Mouse (Mus musculus): Measurements from ENCODE around the gene B130006D01Rik. TPM values are rescaled to one million over a fixed set of nuclear protein-coding genes. Genes with fewer than 3 reads are reported as not detected.
A peak's percentile ranks its signal among the peaks of the same experiment; 100 is the strongest.

The B130006D01Rik gene
- polyA plus RNA-seq, 1 experiment from 2014 or later = 0.36 TPM

DNA sequence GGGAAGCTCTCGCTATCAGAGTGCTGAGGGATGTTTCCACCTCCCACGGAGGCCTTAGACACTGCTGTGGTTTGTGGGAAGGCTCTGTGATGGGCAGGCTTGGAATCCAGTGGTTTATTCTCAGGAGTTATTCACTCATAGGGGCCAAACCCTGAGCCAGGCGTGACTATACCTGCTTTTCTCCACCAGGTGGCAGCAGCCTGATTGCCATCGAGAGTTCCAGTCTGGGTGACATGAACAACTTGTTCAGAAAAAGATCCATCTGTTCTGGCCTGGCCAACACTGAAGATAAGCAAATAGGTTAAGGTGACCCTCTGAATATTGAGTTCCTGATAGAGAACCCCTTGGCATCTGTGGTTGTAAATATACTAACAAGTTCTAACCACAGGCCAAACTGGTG lies 37.4 kb upstream of the B130006D01Rik start:
- H3K4me1 ChIP-seq (replicated peaks; ENCODE audit: control insufficient read depth, insufficient read depth) = 0 out of 2 replicates have a peak, but pooled peaks cover 5% of the 10 kb centered on the region
- ATAC-seq (ENCODE audit: low FRiP score, low TSS enrichment) = peak; percentile 32; the same call in 1 of the 2 replicates
- DNase-seq (ENCODE audit: low spot score) = peak; percentile 76
- TF ChIP-seq CTCF (IDR thresholded peaks at IDR 0.05; ENCODE audit: low read depth) (peak; percentile 96), EP300 (optimal IDR thresholded peaks at IDR 0.05) (no peak)
- no peak overlapping the region for H3K4me3 ChIP-seq (ENCODE audit: low read depth, low read length)
- H3K27ac ChIP-seq (replicated peaks) = no peak overlapping the region
- no peak overlapping the region for H3K9ac ChIP-seq (ENCODE audit: low read length)
- 2% methylated on average over 4 of the region's 4 CpGs for WGBS
- no peaks in the 10 kb centered on the region for H3K27me3 ChIP-seq (ENCODE audit: control insufficient read depth, insufficient read depth, low read length)
- H3K36me3 ChIP-seq (ENCODE audit: control insufficient read depth, insufficient read depth, low read length) = peaks cover 2% of the 10 kb centered on the region; the same call in 1 of the 2 replicates
- H3K9me3 ChIP-seq (ENCODE audit: control insufficient read depth, low read length) = no peaks in the 10 kb centered on the region
- H3K4me2 ChIP-seq (replicated peaks; ENCODE audit: low read depth) = no peak overlapping the region

DNA sequence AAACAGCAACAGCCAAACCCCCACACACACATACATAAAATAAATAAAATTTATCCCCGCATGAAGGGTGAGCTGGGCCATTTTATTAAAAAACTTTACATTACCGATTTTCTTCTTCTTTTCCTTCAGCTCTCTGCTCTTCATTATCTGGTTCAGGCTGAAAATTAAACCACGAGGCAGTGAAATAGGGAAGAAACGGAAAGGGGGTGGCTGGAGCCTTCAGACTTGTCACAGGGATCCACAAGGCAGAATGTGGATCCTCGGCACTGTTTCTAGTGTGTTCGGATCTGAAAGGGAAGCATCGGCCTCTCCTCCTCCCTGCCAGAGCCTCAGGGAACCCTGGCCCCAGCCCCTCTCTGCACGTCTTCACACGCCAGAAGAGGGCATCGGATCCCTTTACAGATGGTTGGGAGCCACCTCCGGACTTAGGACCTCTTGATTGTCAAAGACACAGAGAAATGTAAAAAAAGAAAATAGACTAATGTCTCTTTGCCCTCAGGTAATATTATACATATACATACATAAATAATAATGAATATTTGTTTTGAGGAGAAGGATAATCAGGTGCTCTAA lies 36.2 kb upstream of the B130006D01Rik start:
- Histone ChIP-seq H3K9me3 (ENCODE audit: control insufficient read depth, low read length) (no peaks in the 10 kb centered on the region), H3K4me3 (ENCODE audit: low read depth, low read length) (no peak overlapping the region), H3K4me2 (replicated peaks; ENCODE audit: low read depth) (no peak overlapping the region), H3K27me3 (ENCODE audit: control insufficient read depth, insufficient read depth, low read length) (no peaks in the 10 kb centered on the region), H3K9ac (ENCODE audit: low read length) (no peak overlapping the region), H3K27ac (replicated peaks) (no peak overlapping the region), H3K4me1 (replicated peaks; ENCODE audit: control insufficient read depth, insufficient read depth) (0 out of 2 replicates have a peak, but pooled peaks cover 5% of the 10 kb centered on the region), H3K36me3 (ENCODE audit: control insufficient read depth, insufficient read depth, low read length) (no peaks in the 10 kb centered on the region)
- no peak for ATAC-seq (ENCODE audit: low FRiP score, low TSS enrichment)
- peak; percentile 61 for TF ChIP-seq CTCF (IDR thresholded peaks at IDR 0.05; ENCODE audit: low read depth)
- TF ChIP-seq EP300 (optimal IDR thresholded peaks at IDR 0.05) = no peak
- WGBS = 43% methylated on average over 11 of the region's 11 CpGs
- DNase-seq (ENCODE audit: low spot score) = no peak

DNA sequence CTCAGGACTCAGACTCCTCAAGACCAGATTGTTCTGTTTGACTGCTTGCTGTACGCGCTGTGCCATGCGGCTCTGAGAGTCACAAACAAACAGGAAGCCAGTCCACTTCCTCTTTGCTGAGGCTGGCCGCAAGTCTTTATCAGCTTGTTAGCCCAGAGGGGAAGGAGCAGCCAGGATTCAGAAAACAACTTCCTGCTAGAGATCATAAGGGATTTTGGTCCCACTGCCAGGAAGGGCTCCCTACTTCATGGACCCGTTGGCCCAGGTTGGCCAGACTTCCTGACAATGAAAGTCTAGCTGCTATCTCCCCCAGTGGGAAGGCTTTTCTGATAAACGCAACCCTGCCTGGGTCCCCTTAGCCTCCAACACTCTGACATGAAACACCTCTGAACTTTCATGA lies 34.9 kb upstream of the B130006D01Rik start:
- no peak overlapping the region for H3K4me2 ChIP-seq (replicated peaks; ENCODE audit: low read depth)
- ATAC-seq (ENCODE audit: low FRiP score, low TSS enrichment) (peak; percentile 76), DNase-seq (ENCODE audit: low spot score) (peak; percentile 53)
- no peaks in the 10 kb centered on the region for H3K36me3 ChIP-seq (ENCODE audit: control insufficient read depth, insufficient read depth, low read length)
- H3K27me3 ChIP-seq (ENCODE audit: control insufficient read depth, insufficient read depth, low read length) = no peaks in the 10 kb centered on the region
- no peak overlapping the region for H3K4me3 ChIP-seq (ENCODE audit: low read depth, low read length)
- TF ChIP-seq EP300 (optimal IDR thresholded peaks at IDR 0.05) (no peak), CTCF (IDR thresholded peaks at IDR 0.05; ENCODE audit: low read depth) (no peak)
- no peak overlapping the region for H3K9ac ChIP-seq (ENCODE audit: low read length)
- 59% methylated on average over 6 of the region's 6 CpGs for WGBS
- H3K9me3 ChIP-seq (ENCODE audit: control insufficient read depth, low read length) = no peaks in the 10 kb centered on the region
- 0 out of 2 replicates have a peak, but pooled peaks cover 5% of the 10 kb centered on the region for H3K4me1 ChIP-seq (replicated peaks; ENCODE audit: control insufficient read depth, insufficient read depth)
- peak overlapping the region; percentile 76 for H3K27ac ChIP-seq (replicated peaks)

DNA sequence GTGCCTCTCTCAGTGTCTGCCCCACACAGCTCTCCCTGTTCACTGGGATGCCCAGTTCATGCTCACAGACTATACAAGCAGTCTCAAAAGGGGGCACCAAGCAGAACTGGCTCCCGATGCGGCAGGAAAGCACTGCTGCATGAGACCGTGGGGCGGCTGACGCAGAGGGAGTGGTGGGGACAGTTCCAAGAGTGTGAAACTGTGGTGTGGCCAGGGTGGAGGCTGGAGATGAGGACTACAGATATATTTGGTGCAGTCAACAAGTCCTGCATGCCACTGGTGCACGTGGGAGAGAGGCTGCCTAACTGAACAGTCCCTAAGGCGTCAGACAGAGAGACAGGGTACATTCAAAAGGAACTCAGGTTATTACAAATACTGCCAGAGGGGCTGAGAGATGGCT lies 34.4 kb upstream of the B130006D01Rik start:
- DNase-seq (ENCODE audit: low spot score) = peak; percentile 61
- peak; percentile 59 for ATAC-seq (ENCODE audit: low FRiP score, low TSS enrichment)
- H3K27me3 ChIP-seq (ENCODE audit: control insufficient read depth, insufficient read depth, low read length) = no peaks in the 10 kb centered on the region
- TF ChIP-seq EP300 (optimal IDR thresholded peaks at IDR 0.05) (no peak), CTCF (IDR thresholded peaks at IDR 0.05; ENCODE audit: low read depth) (no peak)
- H3K4me2 ChIP-seq (replicated peaks; ENCODE audit: low read depth) = no peak overlapping the region
- H3K36me3 ChIP-seq (ENCODE audit: control insufficient read depth, insufficient read depth, low read length) = no peaks in the 10 kb centered on the region
- no peak overlapping the region for H3K9ac ChIP-seq (ENCODE audit: low read length)
- H3K4me1 ChIP-seq (replicated peaks; ENCODE audit: control insufficient read depth, insufficient read depth) = 0 out of 2 replicates have a peak, but pooled peaks cover 5% of the 10 kb centered on the region
- no peaks in the 10 kb centered on the region for H3K9me3 ChIP-seq (ENCODE audit: control insufficient read depth, low read length)
- H3K27ac ChIP-seq (replicated peaks) = peak overlapping the region; percentile 76
- no peak overlapping the region for H3K4me3 ChIP-seq (ENCODE audit: low read depth, low read length)
- WGBS = 33% methylated on average over 7 of the region's 7 CpGs

DNA sequence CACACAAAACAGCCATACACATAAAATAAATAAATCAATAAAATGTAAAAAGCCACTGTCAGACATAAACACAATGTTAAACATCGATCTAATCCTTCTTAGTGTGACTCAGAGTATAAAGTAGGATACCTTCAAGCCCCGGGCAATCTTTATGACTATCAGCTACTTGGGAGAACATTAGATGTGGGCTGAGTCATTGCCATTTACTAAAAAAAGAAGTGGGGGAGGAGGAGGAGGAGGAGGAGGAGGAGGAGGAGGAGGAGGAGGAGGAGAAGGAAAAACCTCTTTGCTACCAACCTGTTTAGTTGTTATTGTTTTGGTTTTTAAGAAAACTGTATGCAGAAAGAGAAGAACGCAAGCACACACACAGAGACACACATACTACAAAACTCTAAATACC lies 33.8 kb upstream of the B130006D01Rik start:
- no peak for ATAC-seq (ENCODE audit: low FRiP score, low TSS enrichment)
- WGBS = 46% methylated on average over 3 of the region's 3 CpGs

DNA sequence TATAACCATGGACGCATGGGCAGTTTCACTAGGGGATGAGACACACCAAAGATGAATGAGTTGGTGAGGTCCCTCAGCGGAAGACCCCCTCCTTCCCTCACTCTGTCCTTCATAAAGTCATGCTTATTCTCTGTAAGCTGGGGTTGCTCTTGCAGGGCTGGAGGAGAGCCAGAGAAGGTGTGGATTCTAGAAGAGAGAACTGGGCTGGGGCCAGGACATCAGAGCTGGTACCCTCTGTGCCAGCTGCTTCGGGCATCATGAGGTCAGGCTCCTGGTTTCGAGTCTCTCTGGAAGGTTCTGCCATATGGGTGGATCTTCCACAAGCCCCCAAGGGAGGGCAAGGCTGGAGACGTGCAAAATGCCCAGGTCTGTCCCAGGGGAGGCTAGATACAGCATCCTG lies 24.8 kb upstream of the B130006D01Rik start:
- 70% methylated on average over 5 of the region's 5 CpGs for WGBS
- Histone ChIP-seq H3K4me1 (replicated peaks; ENCODE audit: control insufficient read depth, insufficient read depth) (no peaks in the 10 kb centered on the region), H3K27ac (replicated peaks) (no peak overlapping the region), H3K9ac (ENCODE audit: low read length) (no peak overlapping the region), H3K4me3 (ENCODE audit: low read depth, low read length) (no peak overlapping the region), H3K36me3 (ENCODE audit: control insufficient read depth, insufficient read depth, low read length) (no peaks in the 10 kb centered on the region), H3K4me2 (replicated peaks; ENCODE audit: low read depth) (no peak overlapping the region), H3K27me3 (ENCODE audit: control insufficient read depth, insufficient read depth, low read length) (no peaks in the 10 kb centered on the region), H3K9me3 (ENCODE audit: control insufficient read depth, low read length) (no peaks in the 10 kb centered on the region)
- ATAC-seq (ENCODE audit: low FRiP score, low TSS enrichment) = 0 out of 2 replicates have a peak, but pooled peaks have one; percentile 8
- no peak for DNase-seq (ENCODE audit: low spot score)
- TF ChIP-seq CTCF (IDR thresholded peaks at IDR 0.05; ENCODE audit: low read depth) = no peak
- TF ChIP-seq EP300 (optimal IDR thresholded peaks at IDR 0.05) = no peak

More for the DNA sequence above, 33.8 kb upstream of the B130006D01Rik start:
- no peak overlapping the region for H3K9ac ChIP-seq (ENCODE audit: low read length)
- H3K36me3 ChIP-seq (ENCODE audit: control insufficient read depth, insufficient read depth, low read length) = no peaks in the 10 kb centered on the region
- no peak for DNase-seq (ENCODE audit: low spot score)
- H3K4me3 ChIP-seq (ENCODE audit: low read depth, low read length) = no peak overlapping the region
- H3K27me3 ChIP-seq (ENCODE audit: control insufficient read depth, insufficient read depth, low read length) = no peaks in the 10 kb centered on the region
- no peak overlapping the region for H3K4me2 ChIP-seq (replicated peaks; ENCODE audit: low read depth)
- 0 out of 2 replicates have a peak, but pooled peaks cover 5% of the 10 kb centered on the region for H3K4me1 ChIP-seq (replicated peaks; ENCODE audit: control insufficient read depth, insufficient read depth)
- H3K27ac ChIP-seq (replicated peaks) = no peak overlapping the region
- no peaks in the 10 kb centered on the region for H3K9me3 ChIP-seq (ENCODE audit: control insufficient read depth, low read length)
- no peak for TF ChIP-seq EP300 (optimal IDR thresholded peaks at IDR 0.05)
- no peak for TF ChIP-seq CTCF (IDR thresholded peaks at IDR 0.05; ENCODE audit: low read depth)

Measured in stomach, postnatal 0 days (tissue).